Comparison of ENCODE assay signal across 12 mouse cellular contexts in genomic region chr14:76526467-76526866, GRCm38 (mm10). TPM values are rescaled to one million over a fixed set of nuclear protein-coding genes. Genes with fewer than 3 reads are reported as not detected.
DNase-seq lines count a peak whose midpoint lies in the region; ATAC-seq lines count a peak whose summit lies in the region.
"Had no signal": no experiment of that assay in that cellular context is flagged by ENCODE, and none has a peak within 500 bp of the region (broad histone marks: within the 10 kb centered on the region; RNA-seq: fewer than 3 reads in every experiment).

No protein-coding gene starts in this region.

- no peak for DNase-seq in liver, embryonic 13.5 days
- DNase-seq in liver, embryonic 11.5 days (ENCODE audit: low spot score), result no peak
- DNase-seq in gastrocnemius, adult 18-20 months (ENCODE audit: low spot score), result peak; percentile 61
- peak; percentile 30 to 51 for DNase-seq in heart, adult 9 months (ENCODE audit: low spot score in 2 of 2)
- no peak for DNase-seq in left cerebral cortex, postnatal 4 days
- no peak for DNase-seq in midbrain, embryonic 14.5 days
- DNase-seq in left cerebral cortex, adult 18-20 months (ENCODE audit: low spot score in 2 of 2), result no peak
- DNase-seq: forebrain, postnatal 0 days; thymus, postnatal 36 days had no signal

- 64% methylated on average over 6 of the region's 6 CpGs for WGBS in liver, embryonic 13.5 days (ENCODE audit: insufficient replicate concordance)
- WGBS in liver, embryonic 11.5 days, result 72% methylated on average over 6 of the region's 6 CpGs
- 92% methylated on average over 6 of the region's 6 CpGs for WGBS in midbrain, embryonic 14.5 days

- no peak for ATAC-seq in liver, embryonic 13.5 days (ENCODE audit: low read depth)
- ATAC-seq in liver, embryonic 11.5 days (replicated peaks; ENCODE audit: low FRiP score), result no peak
- no peak for ATAC-seq in midbrain, embryonic 14.5 days (ENCODE audit: low FRiP score, low TSS enrichment)
- ATAC-seq: activated CD4-positive, CD25-positive, alpha-beta regulatory T cell, adult 4 months; forebrain, postnatal 0 days had no signal

- intact Hi-C loops in left cerebral cortex, postnatal 4 days (cut with DNase I), result no loop called here

- no peaks in the 10 kb centered on the region for H3K36me3 ChIP-seq in liver, embryonic 13.5 days
- no peaks in the 10 kb centered on the region for H3K36me3 ChIP-seq in liver, embryonic 11.5 days (ENCODE audit: control insufficient read depth, insufficient read depth, low read length)
- H3K36me3 ChIP-seq in midbrain, embryonic 14.5 days (ENCODE audit: control insufficient read depth, insufficient read depth, low read length), result no peaks in the 10 kb centered on the region

- H3K9me3 ChIP-seq in liver, embryonic 13.5 days (replicated peaks), result no peaks in the 10 kb centered on the region
- no peaks in the 10 kb centered on the region for H3K9me3 ChIP-seq in liver, embryonic 11.5 days (ENCODE audit: control insufficient read depth, low read length)
- no peaks in the 10 kb centered on the region for H3K9me3 ChIP-seq in midbrain, embryonic 14.5 days (ENCODE audit: control insufficient read depth, low read length)

- H3K4me2 ChIP-seq in liver, embryonic 13.5 days, result no peak overlapping the region
- no peak overlapping the region for H3K4me2 ChIP-seq in liver, embryonic 11.5 days
- H3K4me2 ChIP-seq in midbrain, embryonic 14.5 days (ENCODE audit: low read length), result no peak overlapping the region

- peak overlapping the region; percentile 29; the same call in 1 of the 2 replicates for H3K27ac ChIP-seq in liver, embryonic 13.5 days
- no peak overlapping the region for H3K27ac ChIP-seq in liver, embryonic 11.5 days (ENCODE audit: low read depth, low read length)
- no peak overlapping the region for H3K27ac ChIP-seq in midbrain, embryonic 14.5 days (replicated peaks; ENCODE audit: low read depth, low read length)
- H3K27ac ChIP-seq: left cerebral cortex, adult 2 months had no signal

- H3K4me1 ChIP-seq in liver, embryonic 13.5 days (replicated peaks), result peaks cover 66% of the 10 kb centered on the region
- peaks cover 20% of the 10 kb centered on the region for H3K4me1 ChIP-seq in liver, embryonic 11.5 days (replicated peaks; ENCODE audit: control insufficient read depth, insufficient read depth, low read length)
- H3K4me1 ChIP-seq in midbrain, embryonic 14.5 days (ENCODE audit: control insufficient read depth, insufficient read depth, low read length), result 0 out of 2 replicates have a peak, but pooled peaks cover 3% of the 10 kb centered on the region

- no peaks in the 10 kb centered on the region for H3K27me3 ChIP-seq in liver, embryonic 13.5 days
- no peaks in the 10 kb centered on the region for H3K27me3 ChIP-seq in liver, embryonic 11.5 days (replicated peaks; ENCODE audit: control insufficient read depth, insufficient read depth, low read length)
- no peaks in the 10 kb centered on the region for H3K27me3 ChIP-seq in midbrain, embryonic 14.5 days (ENCODE audit: control insufficient read depth, insufficient read depth, low read length)

- no peak overlapping the region for H3K4me3 ChIP-seq in liver, embryonic 13.5 days (replicated peaks)
- no peak overlapping the region for H3K4me3 ChIP-seq in liver, embryonic 11.5 days (ENCODE audit: low read depth, low read length)
- no peak overlapping the region for H3K4me3 ChIP-seq in midbrain, embryonic 14.5 days (replicated peaks; ENCODE audit: low read depth, low read length)
- H3K4me3 ChIP-seq: left cerebral cortex, adult 2 months; myocyte had no signal

- peak overlapping the region; percentile 26; the same call in 1 of the 2 replicates for H3K9ac ChIP-seq in liver, embryonic 13.5 days
- no peak overlapping the region for H3K9ac ChIP-seq in liver, embryonic 11.5 days (ENCODE audit: low read depth, low read length)
- H3K9ac ChIP-seq in midbrain, embryonic 14.5 days (replicated peaks; ENCODE audit: low read length), result no peak overlapping the region
- H3K9ac ChIP-seq: forebrain, postnatal 0 days had no signal

RNA-seq across cellular contexts. Expression of gene Serp2, which starts 30.2 kb away (rescaled TPM):
- polyA plus RNA-seq in liver, embryonic 13.5 days (2015; fragmentation: Nextera tagmentation; extraction: Ambion mirVana), result 1.3 and 1.4 TPM in 2 replicates
- polyA plus RNA-seq in liver, embryonic 11.5 days (2014; fragmentation: Nextera tagmentation; extraction: Ambion mirVana), result 4.3 and 5.3 TPM in 2 replicates
- total RNA-seq in gastrocnemius, adult 18-20 months (2021), result under 1 TPM in 1 of 2 experiments, not detected in 1; 0.45 TPM
- total RNA-seq in left cerebral cortex, postnatal 4 days (2021), result 100 to 1,000 TPM; 174 to 175 TPM
- polyA plus RNA-seq in midbrain, embryonic 14.5 days (2014; fragmentation: Nextera tagmentation; extraction: Ambion mirVana), result 153 and 230 TPM in 2 replicates
- 100 to 1,000 TPM; 180 to 192 TPM for total RNA-seq in left cerebral cortex, adult 18-20 months (2021)

Comparison
In these comparisons a context has a peak if more than half of its experiments do, and no peak if none do; other contexts are left out.
1. DNase-seq: peak in gastrocnemius, adult 18-20 months (single experiment) and heart, adult 9 months (2 of 2); none in liver, embryonic 13.5 days (single experiment), liver, embryonic 11.5 days (single experiment), left cerebral cortex, postnatal 4 days (single experiment), midbrain, embryonic 14.5 days (single experiment) and left cerebral cortex, adult 18-20 months (0 of 2).
2. RNA of gene Serp2, which starts 30.2 kb away (total RNA-seq): 180 to 192 TPM in left cerebral cortex, adult 18-20 months and 174 to 175 TPM in left cerebral cortex, postnatal 4 days; 0.45 TPM in gastrocnemius, adult 18-20 months; every median in the first group is over 100 times any median in the second.